Mouse (Mus musculus) neural tube, embryonic 14.5 days (tissue): ENCODE measurements around the gene AI661453. TPM values are rescaled to one million over a fixed set of nuclear protein-coding genes. Genes with fewer than 3 reads are reported as not detected.

Experiments used
- ATAC-seq: fragments of 200-750 bp; cut with Nextera tagmentation; 2 replicates; pipeline ENCODE4 v1.8.0; 2017; ENCODE audit warnings: low read depth, mild to moderate bottlenecking, moderate TSS enrichment, moderate library complexity
- H3K27ac ChIP-seq: fragments of 300-500 bp; sonication (generic); 2 replicates; pipeline ENCODE4 v1.5.1; 2014; ENCODE audit warnings: low read depth, mild to moderate bottlenecking, control low read depth, low read length, moderate library complexity, mixed read lengths
- H3K27me3 ChIP-seq: fragments of 300-500 bp; sonication (generic); 2 replicates; pipeline ENCODE4 v1.6.1; 2014; ENCODE audit warnings: low read length; ENCODE audit not compliant: control insufficient read depth, insufficient read depth
- H3K36me3 ChIP-seq: fragments of 300-500 bp; sonication (generic); 2 replicates; pipeline ENCODE4 v1.6.1; 2014; ENCODE audit warnings: low read length, mixed read lengths; ENCODE audit not compliant: control insufficient read depth, insufficient read depth
- H3K4me1 ChIP-seq: fragments of 300-500 bp; sonication (generic); 2 replicates; pipeline ENCODE4 v1.6.1; 2014; ENCODE audit warnings: low read length; ENCODE audit not compliant: control insufficient read depth, insufficient read depth
- H3K4me2 ChIP-seq: fragments of 300-500 bp; sonication (generic); 2 replicates; pipeline ENCODE4 v1.6.1; 2014; ENCODE audit warnings: mild to moderate bottlenecking, low read depth, low read length, control low read depth
- H3K4me3 ChIP-seq: fragments of 300-500 bp; sonication (generic); 2 replicates; pipeline ENCODE4 v1.5.1; 2014; ENCODE audit warnings: low read depth, low read length, control low read depth, mixed read lengths
- H3K9ac ChIP-seq: fragments of 300-500 bp; sonication (generic); replicated peaks from 2 replicates; pipeline ENCODE4 v1.6.1; 2014; ENCODE audit warnings: low read depth, mild to moderate bottlenecking, control low read depth, low read length, mixed read lengths
- H3K9me3 ChIP-seq: fragments of 300-500 bp; sonication (generic); 2 replicates; pipeline ENCODE4 v1.6.1; 2016; ENCODE audit warnings: low read length; ENCODE audit not compliant: control insufficient read depth
- WGBS: fragments of 180-500 bp; shearing (Covaris S2); extraction: QIAGEN DNeasy Blood & Tissue Kit; methylation state at CpG from one replicate; pipeline ENCODE4 v1.1.7; 2014; 5-methylcytosine and 5-hydroxymethylcytosine counted together
- polyA plus RNA-seq: library from polyadenylated mRNA; unstranded; fragments of >200 nt; fragmentation: Nextera tagmentation; extraction: Ambion mirVana; gene quantifications from 2 replicates; pipeline ENCODE4 v1.2.1, GENCODE M21; 2014

AI661453 gene
- polyA plus RNA-seq, 1 experiment from 2014 or later = not detected

DNA sequence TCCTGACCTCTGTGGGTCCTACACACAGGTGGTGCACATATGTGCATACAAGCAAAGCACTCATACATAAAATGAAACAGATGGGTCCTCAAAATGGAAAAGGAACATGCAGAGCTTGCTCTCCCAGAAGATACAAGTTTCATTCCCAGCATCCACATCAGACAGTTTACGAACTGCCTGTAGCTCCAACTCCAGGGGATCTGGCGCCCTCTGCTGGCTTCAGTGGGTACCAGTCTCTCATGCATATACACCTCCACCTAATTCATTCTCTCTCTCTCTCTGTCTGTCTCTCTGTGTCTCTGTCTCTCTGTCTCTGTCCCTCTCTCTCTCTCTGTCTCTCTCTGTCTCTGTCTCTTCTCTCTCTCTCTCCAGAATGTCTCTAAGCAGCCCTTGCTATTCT is 46.0 kb downstream of the AI661453 start:
- WGBS = 45% methylated on average over 2 of the region's 2 CpGs

DNA sequence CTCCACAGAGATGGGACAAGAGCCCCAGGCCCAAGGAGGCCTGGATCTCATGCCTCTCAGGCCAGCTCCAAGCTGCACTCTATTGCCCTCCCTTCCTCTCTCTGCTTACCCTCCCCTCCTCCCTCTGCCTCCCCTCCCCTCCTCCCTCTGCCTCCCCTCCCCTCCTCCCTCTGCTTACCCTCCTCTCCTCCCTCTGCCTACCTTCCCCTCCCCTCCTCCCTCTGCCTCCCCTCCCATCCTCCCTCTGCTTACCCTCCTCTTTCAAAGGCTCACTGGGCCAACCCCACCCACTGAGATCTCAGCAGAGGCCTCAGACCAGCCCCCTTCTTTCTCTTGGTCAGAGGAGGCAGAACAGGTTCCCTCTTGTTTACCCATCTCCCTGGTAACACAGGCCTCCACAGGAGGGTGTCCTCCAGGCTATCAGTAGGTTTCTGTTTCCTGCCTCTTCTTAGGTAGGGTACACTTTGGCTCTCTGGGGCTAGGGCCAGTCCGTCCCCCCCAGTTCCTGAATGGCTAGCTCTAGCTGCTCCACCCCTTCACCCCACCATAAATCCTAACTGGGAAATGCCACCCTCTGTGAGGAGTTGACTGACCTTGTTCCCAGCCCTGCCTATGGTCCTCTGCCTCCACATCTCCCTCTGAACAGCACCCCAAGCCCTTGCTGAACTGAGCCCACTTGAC is 48.0 kb downstream of the AI661453 start:
- no peak overlapping the region for H3K27ac ChIP-seq
- 42% methylated on average over 1 of the region's 1 CpGs for WGBS

More for the DNA sequence above, 46.0 kb downstream of the AI661453 start:
- H3K9me3 ChIP-seq = no peaks in the 10 kb centered on the region
- ATAC-seq = no peak
- H3K27ac ChIP-seq = no peak overlapping the region
- H3K9ac ChIP-seq = no peak overlapping the region
- no peak overlapping the region for H3K4me3 ChIP-seq
- H3K4me1 ChIP-seq = 0 out of 2 replicates have a peak, but pooled peaks cover 3% of the 10 kb centered on the region
- no peaks in the 10 kb centered on the region for H3K36me3 ChIP-seq
- no peak overlapping the region for H3K4me2 ChIP-seq
- no peaks in the 10 kb centered on the region for H3K27me3 ChIP-seq

DNA sequence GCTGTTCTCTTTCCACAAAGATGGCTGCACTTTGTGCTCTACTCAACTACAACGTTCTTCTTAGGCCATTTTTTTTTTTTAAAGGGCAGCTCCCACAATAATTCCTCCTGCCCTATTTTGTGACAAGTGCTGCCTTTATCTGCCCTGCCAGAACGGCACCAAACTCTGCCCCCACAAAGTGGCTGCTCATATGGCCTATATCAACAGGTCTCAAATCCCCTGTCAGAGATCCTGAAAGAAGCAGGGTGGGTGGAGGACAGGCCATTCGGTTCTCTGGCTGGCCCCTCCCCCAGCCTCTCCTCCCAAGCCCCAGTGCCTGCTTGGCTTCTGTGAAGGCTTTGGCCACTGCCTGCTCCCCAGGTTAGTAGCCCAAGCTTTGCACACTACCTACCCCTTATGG is 48.6 kb downstream of the AI661453 start:
- Histone ChIP-seq H3K4me3 (no peak overlapping the region), H3K9me3 (no peaks in the 10 kb centered on the region), H3K4me2 (no peak overlapping the region), H3K9ac (no peak overlapping the region), H3K4me1 (0 out of 2 replicates have a peak, but pooled peaks cover 3% of the 10 kb centered on the region), H3K36me3 (peaks cover 4% of the 10 kb centered on the region; the same call in 1 of the 2 replicates), H3K27me3 (no peaks in the 10 kb centered on the region), H3K27ac (no peak overlapping the region)
- ATAC-seq = no peak
- WGBS = 5% methylated on average over 3 of the region's 3 CpGs

More for the DNA sequence above, 48.0 kb downstream of the AI661453 start:
- no peak overlapping the region for H3K9ac ChIP-seq
- H3K4me2 ChIP-seq = no peak overlapping the region
- H3K36me3 ChIP-seq = peaks cover 4% of the 10 kb centered on the region; the same call in 1 of the 2 replicates
- no peak overlapping the region for H3K4me3 ChIP-seq
- H3K4me1 ChIP-seq = 0 out of 2 replicates have a peak, but pooled peaks cover 3% of the 10 kb centered on the region
- peak; percentile 39; the same call in 1 of the 2 replicates for ATAC-seq
- no peaks in the 10 kb centered on the region for H3K9me3 ChIP-seq
- H3K27me3 ChIP-seq = no peaks in the 10 kb centered on the region

DNA sequence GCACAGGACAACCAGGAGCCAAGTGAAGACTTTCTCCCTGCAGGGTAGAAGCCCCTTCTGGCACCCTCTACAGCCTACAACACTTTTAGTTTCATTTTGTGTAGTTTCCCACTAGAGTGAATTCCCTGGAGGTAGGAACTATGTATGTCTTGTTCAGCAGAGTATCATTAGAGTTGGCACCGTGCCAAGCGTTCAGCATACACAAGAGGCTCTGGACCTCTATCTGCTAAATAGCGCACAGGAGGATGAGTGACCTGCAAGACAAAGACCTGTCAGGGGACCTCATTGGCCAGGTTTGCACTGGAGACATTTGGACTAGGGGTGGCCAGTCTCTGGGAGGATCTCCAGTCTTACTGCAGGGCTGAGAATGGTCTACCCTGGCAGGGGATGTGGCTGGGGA is 49.4 kb downstream of the AI661453 start:
- Histone ChIP-seq H3K27me3 (no peaks in the 10 kb centered on the region), H3K27ac (no peak overlapping the region), H3K4me1 (0 out of 2 replicates have a peak, but pooled peaks cover 3% of the 10 kb centered on the region), H3K4me2 (no peak overlapping the region), H3K36me3 (peaks cover 8% of the 10 kb centered on the region; the same call in 1 of the 2 replicates), H3K9me3 (no peaks in the 10 kb centered on the region), H3K9ac (no peak overlapping the region), H3K4me3 (no peak overlapping the region)
- ATAC-seq = no peak
- WGBS = 73% methylated on average over 3 of the region's 3 CpGs

DNA sequence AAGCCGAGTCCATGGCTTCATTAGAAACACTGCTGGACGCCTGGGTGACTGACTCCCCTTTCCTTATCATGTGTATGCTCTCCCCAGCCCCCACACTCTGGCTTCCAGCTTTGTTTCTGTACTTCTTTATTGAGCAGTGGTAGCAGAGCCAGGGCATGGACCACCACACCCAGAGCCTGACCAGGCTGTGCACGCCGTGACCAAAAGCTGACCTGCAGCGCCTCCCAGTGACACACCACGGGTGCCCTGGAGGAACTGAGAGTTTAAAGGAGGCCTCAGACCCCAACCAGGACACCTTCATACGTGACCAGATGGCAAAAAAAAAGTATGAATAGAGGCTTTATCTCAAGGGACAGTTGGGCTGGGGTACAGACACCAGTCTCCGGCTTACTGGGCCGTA is 54.4 kb downstream of the AI661453 start:
- H3K9me3 ChIP-seq = no peaks in the 10 kb centered on the region
- H3K27ac ChIP-seq = no peak overlapping the region
- H3K4me2 ChIP-seq = no peak overlapping the region
- H3K9ac ChIP-seq = no peak overlapping the region
- H3K27me3 ChIP-seq = no peaks in the 10 kb centered on the region
- ATAC-seq = no peak
- peaks cover 43% of the 10 kb centered on the region; the same call in 1 of the 2 replicates for H3K36me3 ChIP-seq
- H3K4me1 ChIP-seq = 0 out of 2 replicates have a peak, but pooled peaks cover 1% of the 10 kb centered on the region
- WGBS = 83% methylated on average over 9 of the region's 9 CpGs
- no peak overlapping the region for H3K4me3 ChIP-seq

DNA sequence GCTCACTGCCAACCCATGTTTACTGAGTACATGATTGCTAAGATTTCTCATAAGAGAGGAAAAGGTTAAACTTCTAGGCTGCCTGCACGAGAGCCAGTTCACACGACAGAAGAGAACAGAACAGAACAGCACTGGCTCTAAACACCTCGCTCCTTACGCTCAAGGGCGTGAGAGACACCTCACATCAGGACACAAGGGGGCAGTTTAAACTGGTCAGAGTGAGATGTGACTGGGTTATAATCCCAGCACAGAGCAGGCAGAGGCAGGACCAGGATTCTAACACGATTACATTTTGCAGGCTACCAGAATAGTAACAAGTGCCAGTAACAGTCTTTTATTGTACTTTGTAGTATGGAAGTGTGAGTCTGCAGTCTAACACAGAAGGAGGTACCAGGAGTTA is 56.3 kb downstream of the AI661453 start:
- no peak for ATAC-seq
- H3K36me3 ChIP-seq = peaks cover 53% of the 10 kb centered on the region; the same call in 1 of the 2 replicates
- no peaks in the 10 kb centered on the region for H3K4me1 ChIP-seq

DNA sequence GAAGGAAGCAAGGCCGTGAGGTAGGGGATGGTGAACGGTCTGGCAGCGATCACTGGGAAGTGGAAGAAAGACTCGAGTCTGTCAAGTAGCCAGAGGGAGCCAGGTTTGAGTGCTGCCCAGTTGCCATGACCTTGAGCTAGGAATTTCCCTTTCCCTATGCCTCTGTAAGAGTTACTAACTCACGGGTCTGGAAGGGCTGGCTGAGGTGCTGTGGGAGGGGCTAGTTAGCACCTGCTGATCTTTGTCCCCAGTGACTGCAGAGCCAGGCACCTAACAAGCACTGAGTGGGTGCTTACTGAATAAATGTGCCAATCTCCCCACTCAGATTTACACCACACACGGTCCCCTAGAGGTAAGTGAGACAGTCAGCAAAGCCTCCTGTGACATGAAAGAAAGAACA is 57.2 kb downstream of the AI661453 start:
- no peak for ATAC-seq
- no peak overlapping the region for H3K27ac ChIP-seq
- H3K4me1 ChIP-seq = no peaks in the 10 kb centered on the region
- no peaks in the 10 kb centered on the region for H3K27me3 ChIP-seq
- no peak overlapping the region for H3K9ac ChIP-seq
- H3K4me2 ChIP-seq = no peak overlapping the region
- 96% methylated on average over 6 of the region's 6 CpGs for WGBS
- no peak overlapping the region for H3K4me3 ChIP-seq
- no peaks in the 10 kb centered on the region for H3K9me3 ChIP-seq
- peaks cover 57% of the 10 kb centered on the region; the same call in 1 of the 2 replicates for H3K36me3 ChIP-seq

More for the DNA sequence above, 56.3 kb downstream of the AI661453 start:
- Histone ChIP-seq H3K4me2 (no peak overlapping the region), H3K27ac (no peak overlapping the region), H3K4me3 (no peak overlapping the region), H3K9me3 (no peaks in the 10 kb centered on the region), H3K9ac (no peak overlapping the region), H3K27me3 (no peaks in the 10 kb centered on the region)
- 90% methylated on average over 6 of the region's 6 CpGs for WGBS

DNA sequence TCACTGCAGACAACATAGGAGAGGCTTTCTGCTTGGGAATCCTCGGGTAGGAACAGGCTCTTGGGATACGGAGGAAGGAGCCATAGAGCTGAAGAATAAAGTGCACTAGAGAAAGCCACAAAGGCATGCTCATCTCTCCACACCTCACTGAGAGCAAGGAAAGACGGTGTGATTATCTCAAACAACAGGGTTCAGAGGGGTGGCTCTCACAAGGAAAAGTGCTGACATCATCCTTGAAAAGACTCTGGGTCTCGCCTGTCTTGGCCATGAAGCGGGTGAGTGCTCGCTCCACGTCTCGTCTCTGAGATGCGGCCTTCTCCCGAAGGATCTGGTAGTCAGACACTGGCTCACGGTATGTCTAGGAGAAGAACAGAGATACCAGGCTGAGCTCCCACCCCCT is 57.7 kb downstream of the AI661453 start:
- 92% methylated on average over 11 of the region's 11 CpGs for WGBS
- ATAC-seq = no peak
- no peak overlapping the region for H3K27ac ChIP-seq
- no peak overlapping the region for H3K4me3 ChIP-seq
- H3K36me3 ChIP-seq = peaks cover 55% of the 10 kb centered on the region; the same call in 1 of the 2 replicates
- H3K4me2 ChIP-seq = no peak overlapping the region
- H3K4me1 ChIP-seq = no peaks in the 10 kb centered on the region
- H3K27me3 ChIP-seq = no peaks in the 10 kb centered on the region
- no peaks in the 10 kb centered on the region for H3K9me3 ChIP-seq
- no peak overlapping the region for H3K9ac ChIP-seq

DNA sequence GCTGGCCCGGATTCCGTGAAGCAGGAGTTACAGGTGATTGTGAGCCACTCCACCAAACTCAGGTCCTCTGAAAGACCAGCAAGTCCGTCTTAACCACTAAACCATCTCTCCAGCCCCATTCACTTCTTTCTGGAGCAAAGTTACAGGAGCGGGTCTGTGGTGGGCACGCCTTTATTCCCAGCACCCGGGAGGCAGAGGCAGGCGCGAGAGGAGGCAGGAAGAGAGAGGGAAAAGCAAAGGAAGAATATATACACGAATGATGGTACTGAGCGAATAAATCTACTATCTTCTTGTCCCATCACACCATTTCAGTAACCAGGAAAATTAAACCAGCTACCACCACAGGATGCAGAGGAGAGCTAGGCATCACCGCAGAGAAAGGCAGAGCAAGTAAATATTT is 65.1 kb downstream of the AI661453 start:
- Histone ChIP-seq H3K4me2 (peak overlapping the region; percentile 81), H3K4me1 (peaks cover 12% of the 10 kb centered on the region; the same call in 1 of the 2 replicates), H3K4me3 (peak overlapping the region; percentile 70), H3K36me3 (peaks cover 9% of the 10 kb centered on the region; the same call in 1 of the 2 replicates), H3K27ac (no peak overlapping the region), H3K9me3 (no peaks in the 10 kb centered on the region), H3K9ac (0 out of 2 replicates have a peak overlapping the region, but pooled peaks have one; percentile 28), H3K27me3 (no peaks in the 10 kb centered on the region)
- 8% methylated on average over 11 of the region's 11 CpGs for WGBS
- ATAC-seq = no peak
